Mouse (Mus musculus): Measurements from ENCODE around the gene Gm21541. TPM values are rescaled to one million over a fixed set of nuclear protein-coding genes. Genes with fewer than 3 reads are reported as not detected.

Gm21541 gene
- not detected for total RNA-seq (2023)

DNA sequence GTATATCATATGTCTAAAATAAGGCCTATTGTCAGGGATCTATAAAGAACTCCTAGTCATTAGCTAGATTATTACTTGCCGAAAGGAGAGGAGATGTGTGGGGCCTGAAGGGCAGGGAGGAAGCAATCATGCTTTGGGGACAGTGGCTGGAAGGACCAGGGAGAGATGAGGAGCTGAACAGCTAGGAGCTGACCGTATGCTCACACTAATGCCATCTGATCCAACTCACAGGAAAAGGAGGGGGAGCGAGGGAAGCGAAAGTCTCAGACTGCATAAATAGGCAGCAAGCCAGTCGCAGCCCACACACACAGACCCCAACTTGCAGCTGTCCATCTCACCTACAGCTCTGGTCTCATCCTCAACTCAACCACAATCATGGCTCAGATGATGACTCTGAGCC, at the start of gene Gm21541:
TSS of gene Gm21541 (plus strand) at position 301 of the 400 bp plus-strand sequence.

DNA sequence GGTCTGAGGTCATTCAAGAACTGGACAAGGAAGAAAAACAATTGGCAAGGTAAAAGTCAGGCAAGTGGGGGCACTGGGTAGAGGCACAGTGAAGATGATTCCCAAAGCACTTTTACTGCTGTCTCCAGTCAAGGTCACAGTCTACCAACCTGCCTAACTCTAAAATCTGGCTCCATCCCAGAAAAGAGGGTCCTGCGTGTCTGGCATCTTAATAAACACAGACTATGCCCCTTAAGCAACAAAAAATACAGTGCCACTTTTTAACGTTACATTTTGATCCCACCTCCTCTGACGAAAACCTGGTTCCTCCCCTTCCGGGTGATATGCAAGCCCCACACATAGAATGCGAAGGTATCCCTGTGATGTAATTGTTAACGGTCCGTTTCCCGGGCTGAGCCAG, 37.9 kb downstream of the Gm21541 start, which contains the start of gene Gm20878:
TSS of gene Gm20878 (plus strand) at position 301 of the 400 bp plus-strand sequence.

Other genes starting within 250 kb of the Gm21541 start
- not detected for gene Cntfr, start 206.5 kb upstream of the Gm21541 start, total RNA-seq (2023)
- 17.7 TPM for gene Il11ra1, start 203.6 kb upstream of the Gm21541 start, total RNA-seq (2023)
- 43.4 TPM for gene Rpp25l, start 190.1 kb upstream of the Gm21541 start, total RNA-seq (2023)
- 47.8 TPM for gene Dctn3, start 180.4 kb upstream of the Gm21541 start, total RNA-seq (2023)
- not detected for gene Arid3c, start 172.5 kb upstream of the Gm21541 start, total RNA-seq (2023)
- gene Galt, start 148.4 kb upstream of the Gm21541 start, total RNA-seq (2023), result 63.2 TPM
- gene Sigmar1, start 147.5 kb upstream of the Gm21541 start, total RNA-seq (2023), result 22.7 TPM
- 8.2 TPM for gene Ccl27a, start 129.4 kb upstream of the Gm21541 start, total RNA-seq (2023)
- gene Gm20878, start 38.0 kb downstream of the Gm21541 start, total RNA-seq (2023), result not detected
- not detected for gene Fam205a4, start 62.4 kb downstream of the Gm21541 start, total RNA-seq (2023)
- not detected for gene Gm21093, start 131.1 kb downstream of the Gm21541 start, total RNA-seq (2023)
- not detected for gene Gm3893, start 187.6 kb downstream of the Gm21541 start, total RNA-seq (2023)
- gene Gm13304, start 211.2 kb downstream of the Gm21541 start, total RNA-seq (2023), result not detected
- gene Gm13306, start 249.8 kb downstream of the Gm21541 start, total RNA-seq (2023), result not detected

All from CD4-positive naive resting alpha-beta T cell, adult 57 days (primary cell).